Mouse (Mus musculus) intestine, embryonic 16.5 days (tissue): ENCODE data around the gene Nt5c2. TPM values are rescaled to one million over a fixed set of nuclear protein-coding genes. Genes with fewer than 3 reads are reported as not detected.
"Not testable (repeated sequence)": the region's sequence is repeated elsewhere in the genome, so short reads cannot be mapped to it uniquely, and the experiment has no call there.

Source experiments
- ATAC-seq: fragments of 200-750 bp; cut with Nextera tagmentation; 2 replicates; pipeline ENCODE4 v1.8.0; 2017; ENCODE audit warnings: moderate TSS enrichment, moderate library complexity
- H3K27ac ChIP-seq: fragments of 300-500 bp; sonication (generic); 2 replicates; pipeline ENCODE4 v1.5.1; 2014; ENCODE audit warnings: mild to moderate bottlenecking, low read length
- H3K27me3 ChIP-seq: fragments of 300-500 bp; sonication (generic); replicated peaks from 2 replicates; pipeline ENCODE4 v1.6.1; 2014; ENCODE audit warnings: low read length, control low read depth, mixed read lengths; ENCODE audit not compliant: control insufficient read depth, insufficient read depth
- H3K36me3 ChIP-seq: fragments of 300-500 bp; sonication (generic); 2 replicates; pipeline ENCODE4 v1.6.1; 2014; ENCODE audit warnings: low read length, control low read depth; ENCODE audit not compliant: control insufficient read depth, insufficient read depth
- H3K4me1 ChIP-seq: fragments of 300-500 bp; sonication (generic); 2 replicates; pipeline ENCODE4 v1.6.1; 2014; ENCODE audit warnings: low read length, control low read depth, mixed read lengths; ENCODE audit not compliant: control insufficient read depth, insufficient read depth
- H3K4me2 ChIP-seq: fragments of 300-500 bp; sonication (generic); 2 replicates; pipeline ENCODE4 v1.6.1; 2014; ENCODE audit warnings: low read depth, low read length, control low read depth
- H3K4me3 ChIP-seq: fragments of 300-500 bp; sonication (generic); 2 replicates; pipeline ENCODE4 v1.5.1; 2014; ENCODE audit warnings: mild to moderate bottlenecking, low read length
- H3K9ac ChIP-seq: fragments of 300-500 bp; sonication (generic); 2 replicates; pipeline ENCODE4 v1.6.1; 2014; ENCODE audit warnings: low read depth, low read length
- H3K9me3 ChIP-seq: fragments of 300-500 bp; sonication (generic); 2 replicates; pipeline ENCODE4 v1.6.1; 2016; ENCODE audit warnings: low read length, control low read depth; ENCODE audit not compliant: control insufficient read depth
- WGBS: fragments of 180-500 bp; shearing (Covaris S2); extraction: QIAGEN DNeasy Blood & Tissue Kit; methylation state at CpG from one replicate; pipeline ENCODE4 v1.1.7; 2014; 5-methylcytosine and 5-hydroxymethylcytosine counted together
- polyA plus RNA-seq: library from polyadenylated mRNA; unstranded; fragments of >200 nt; fragmentation: Nextera tagmentation; extraction: Ambion mirVana; gene quantifications from 2 replicates; pipeline ENCODE4 v1.2.1, GENCODE M21; 2015

The Nt5c2 gene
- polyA plus RNA-seq, 1 experiment from 2014 or later, result 45.3 TPM

GRCm38 (mm10) chr19:46984726-46985622, 30.0 kb downstream of the Nt5c2 start:
- no peak overlapping the region for H3K27ac ChIP-seq
- no peak overlapping the region for H3K4me2 ChIP-seq

GRCm38 (mm10) chr19:46983966-46984380, 31.0 kb downstream of the Nt5c2 start:
- no peaks in the 10 kb centered on the region for H3K36me3 ChIP-seq
- no peak overlapping the region for H3K9ac ChIP-seq
- no peaks in the 10 kb centered on the region for H3K9me3 ChIP-seq
- no peaks in the 10 kb centered on the region for H3K27me3 ChIP-seq
- peak overlapping the region; percentile 26 for H3K4me2 ChIP-seq
- H3K27ac ChIP-seq, result 0 out of 2 replicates have a peak overlapping the region, but pooled peaks have one; percentile 39
- H3K4me1 ChIP-seq, result peaks cover 14% of the 10 kb centered on the region
- no peak for ATAC-seq
- no peak overlapping the region for H3K4me3 ChIP-seq
- 32% methylated on average over 11 of the region's 11 CpGs for WGBS

More at GRCm38 (mm10) chr19:46984726-46985622, 30.0 kb downstream of the Nt5c2 start:
- Histone ChIP-seq H3K4me3 (no peak overlapping the region), H3K9ac (no peak overlapping the region), H3K27me3 (no peaks in the 10 kb centered on the region), H3K9me3 (no peaks in the 10 kb centered on the region), H3K4me1 (peaks cover 15% of the 10 kb centered on the region), H3K36me3 (no peaks in the 10 kb centered on the region)
- ATAC-seq, result no peak
- 80% methylated on average over 13 of the region's 13 CpGs for WGBS

- no peaks in the 10 kb centered on the region for H3K9me3 ChIP-seq
- peak overlapping the region; percentile 64 for H3K27ac ChIP-seq
- H3K9ac ChIP-seq, result no peak overlapping the region
- peak; percentile 80 for ATAC-seq
- no peaks in the 10 kb centered on the region for H3K27me3 ChIP-seq
- peaks cover 10% of the 10 kb centered on the region; the same call in 1 of the 2 replicates for H3K4me1 ChIP-seq
- 38% methylated on average over 14 of the region's 14 CpGs for WGBS
- no peak overlapping the region for H3K4me3 ChIP-seq
- H3K4me2 ChIP-seq, result peak overlapping the region; percentile 26
- no peaks in the 10 kb centered on the region for H3K36me3 ChIP-seq
Measured at GRCm38 (mm10) chr19:46983352-46983965, 31.5 kb downstream of the Nt5c2 start.

GRCm38 (mm10) chr19:46981462-46981861, 33.5 kb downstream of the Nt5c2 start:
- 40% methylated on average over 6 of the region's 6 CpGs for WGBS
- Histone ChIP-seq H3K36me3 (no peaks in the 10 kb centered on the region), H3K4me2 (no peak overlapping the region), H3K4me3 (no peak overlapping the region), H3K27me3 (no peaks in the 10 kb centered on the region), H3K27ac (no peak overlapping the region), H3K4me1 (0 out of 2 replicates have a peak, but pooled peaks cover 8% of the 10 kb centered on the region), H3K9me3 (no peaks in the 10 kb centered on the region), H3K9ac (no peak overlapping the region)
- ATAC-seq, result no peak

GRCm38 (mm10) chr19:46979781-46980105, 35.2 kb downstream of the Nt5c2 start:
- Histone ChIP-seq H3K27ac (no peak overlapping the region), H3K4me3 (no peak overlapping the region), H3K4me2 (no peak overlapping the region), H3K4me1 (0 out of 2 replicates have a peak, but pooled peaks cover 8% of the 10 kb centered on the region), H3K9ac (no peak overlapping the region), H3K9me3 (no peaks in the 10 kb centered on the region), H3K36me3 (no peaks in the 10 kb centered on the region), H3K27me3 (no peaks in the 10 kb centered on the region)
- ATAC-seq, result no peak
- WGBS, result 76% methylated on average over 3 of the region's 3 CpGs

GRCm38 (mm10) chr19:46978920-46979780, 35.8 kb downstream of the Nt5c2 start:
- Histone ChIP-seq H3K4me3 (no peak overlapping the region), H3K9ac (no peak overlapping the region), H3K27me3 (no peaks in the 10 kb centered on the region), H3K4me1 (0 out of 2 replicates have a peak, but pooled peaks cover 8% of the 10 kb centered on the region), H3K27ac (no peak overlapping the region), H3K9me3 (no peaks in the 10 kb centered on the region), H3K36me3 (no peaks in the 10 kb centered on the region), H3K4me2 (no peak overlapping the region)
- 78% methylated on average over 17 of the region's 17 CpGs for WGBS
- ATAC-seq, result no peak

- not testable (repeated sequence) for H3K4me1 ChIP-seq, H3K9ac ChIP-seq, H3K27me3 ChIP-seq, H3K4me2 ChIP-seq, H3K27ac ChIP-seq, ATAC-seq, H3K36me3 ChIP-seq, H3K9me3 ChIP-seq, H3K4me3 ChIP-seq
- WGBS, result 93% methylated on average over 3 of the region's 3 CpGs
Measured at GRCm38 (mm10) chr19:46978069-46978468, 36.9 kb downstream of the Nt5c2 start.

- no peak for ATAC-seq
- no peak overlapping the region for H3K9ac ChIP-seq
- H3K27ac ChIP-seq, result no peak overlapping the region
- WGBS, result 64% methylated on average over 6 of the region's 6 CpGs
- H3K4me2 ChIP-seq, result no peak overlapping the region
- H3K9me3 ChIP-seq, result no peaks in the 10 kb centered on the region
- no peaks in the 10 kb centered on the region for H3K27me3 ChIP-seq
- no peaks in the 10 kb centered on the region for H3K36me3 ChIP-seq
- no peak overlapping the region for H3K4me3 ChIP-seq
- H3K4me1 ChIP-seq, result no peaks in the 10 kb centered on the region
Measured at GRCm38 (mm10) chr19:46977460-46977859, 37.5 kb downstream of the Nt5c2 start.

- Histone ChIP-seq H3K9ac (no peak overlapping the region), H3K4me1 (no peaks in the 10 kb centered on the region), H3K4me3 (no peak overlapping the region), H3K9me3 (no peaks in the 10 kb centered on the region), H3K36me3 (no peaks in the 10 kb centered on the region), H3K27me3 (no peaks in the 10 kb centered on the region), H3K4me2 (no peak overlapping the region), H3K27ac (no peak overlapping the region)
- 63% methylated on average over 2 of the region's 2 CpGs for WGBS
- no peak for ATAC-seq
Measured at GRCm38 (mm10) chr19:46976743-46977142, 38.2 kb downstream of the Nt5c2 start.
